In genomic region chr15:88978281-88979137, GRCm38 (mm10) we compare ENCODE assay signal across 11 mouse cellular contexts. TPM values are rescaled to one million over a fixed set of nuclear protein-coding genes. Genes with fewer than 3 reads are reported as not detected.
A peak's percentile ranks its signal among the peaks of the same experiment; 100 is the strongest.
DNase-seq lines count a peak whose midpoint lies in the region; ATAC-seq lines count a peak whose summit lies in the region.
"Had no signal": no experiment of that assay in that cellular context is flagged by ENCODE, and none has a peak within 500 bp of the region (broad histone marks: within the 10 kb centered on the region; RNA-seq: fewer than 3 reads in every experiment).

TSS of gene Mlc1 (minus strand) at chr15:88979007.

- peak; percentile 47 for DNase-seq in brain, embryonic 18.5 days (ENCODE audit: low read depth, low spot score)
- peak; percentile 4 for DNase-seq in embryonic facial prominence, embryonic 14.5 days (ENCODE audit: low spot score)
- DNase-seq in layer of hippocampus, adult 8-10 months (ENCODE audit: low spot score in 2 of 2), result peak; percentile 55 to 60
- DNase-seq in lung, postnatal 25 days (ENCODE audit: low spot score), result peak; percentile 78
- no peak for DNase-seq in c-Kit-positive CD71-positive TER-119-positive erythroid progenitor cells, embryonic 14.5 days (ENCODE audit: low spot score)
- DNase-seq in spleen, postnatal 10 days (ENCODE audit: low spot score in 2 of 2), result no peak
- DNase-seq in urinary bladder, adult 18-20 months (ENCODE audit: low spot score in 2 of 2), result no peak
- no peak for DNase-seq in urinary bladder, postnatal 14 days (ENCODE audit: low spot score)
- DNase-seq: heart, postnatal 36 days; lung, embryonic 14.5 days had no signal

- ATAC-seq in embryonic facial prominence, embryonic 14.5 days (ENCODE audit: low read depth), result no peak

- H3K4me3 ChIP-seq in embryonic facial prominence, embryonic 14.5 days (ENCODE audit: low read depth, low read length), result no peak within 1 kb of the TSS

- no peak within 1 kb of the TSS for H3K27ac ChIP-seq in embryonic facial prominence, embryonic 14.5 days (replicated peaks; ENCODE audit: low read depth, low read length)

- no peak within 1 kb of the TSS for H3K9ac ChIP-seq in embryonic facial prominence, embryonic 14.5 days (ENCODE audit: low read depth, low read length)
- H3K9ac ChIP-seq: lung, embryonic 14.5 days had no signal

- H3K9me3 ChIP-seq in embryonic facial prominence, embryonic 14.5 days (ENCODE audit: control insufficient read depth, low read length), result no peaks in the 10 kb centered on the region

- WGBS in embryonic facial prominence, embryonic 14.5 days, result 63% methylated on average over 10 of the region's 10 CpGs

- no peak within 1 kb of the TSS for H3K4me2 ChIP-seq in embryonic facial prominence, embryonic 14.5 days (ENCODE audit: low read depth, low read length)
- H3K4me2 ChIP-seq: lung, embryonic 14.5 days had no signal

- H3K4me1 ChIP-seq in embryonic facial prominence, embryonic 14.5 days (ENCODE audit: control insufficient read depth, insufficient read depth, low read length), result no peaks in the 10 kb centered on the region

- no peaks in the 10 kb centered on the region for H3K36me3 ChIP-seq in embryonic facial prominence, embryonic 14.5 days (ENCODE audit: control insufficient read depth, insufficient read depth, low read length)

- no peaks in the 10 kb centered on the region for H3K27me3 ChIP-seq in embryonic facial prominence, embryonic 14.5 days (replicated peaks; ENCODE audit: control insufficient read depth, insufficient read depth, low read length)

RNA-seq across cellular contexts. Expression of gene Mlc1, which starts in this region (rescaled TPM):
- polyA plus RNA-seq in embryonic facial prominence, embryonic 14.5 days (2014; fragmentation: Nextera tagmentation; extraction: Ambion mirVana), result 0.26 and 0.33 TPM in 2 replicates
- 100 to 1,000 TPM; 114 to 176 (median 137) TPM for total RNA-seq in layer of hippocampus, adult 8-10 months (2022)
- total RNA-seq: heart, postnatal 36 days; MEL had no signal
- polyA plus RNA-seq: lung, embryonic 14.5 days had no signal

Comparison
In these comparisons a context has a peak if more than half of its experiments do, and no peak if none do; other contexts are left out.
1. Peak in DNase-seq in embryonic facial prominence, embryonic 14.5 days; RNA of the gene not detected or under 1 TPM.
2. DNase-seq: peak in brain, embryonic 18.5 days (single experiment), layer of hippocampus, adult 8-10 months (2 of 2) and lung, postnatal 25 days (single experiment); none in c-Kit-positive CD71-positive TER-119-positive erythroid progenitor cells, embryonic 14.5 days (single experiment), spleen, postnatal 10 days (0 of 2), urinary bladder, adult 18-20 months (0 of 2) and urinary bladder, postnatal 14 days (single experiment).